Mouse (Mus musculus) gastrocnemius, adult 2 months (tissue): ENCODE measurements around the gene Ankrd65. TPM values are rescaled to one million over a fixed set of nuclear protein-coding genes. Genes with fewer than 3 reads are reported as not detected.
"Not testable (repeated sequence)": the region's sequence is repeated elsewhere in the genome, so short reads cannot be mapped to it uniquely, and the experiment has no call there.

Source experiments
- DNase-seq: peaks from one replicate; pipeline ENCODE4 v3.0.0; 2022
- H3K27ac ChIP-seq: fragments of 200-600 bp; 2 replicates; pipeline ENCODE4 v1.8.1; 2022; ENCODE audit warnings: mild to moderate bottlenecking
- H3K4me3 ChIP-seq: fragments of 200-600 bp; 2 replicates; pipeline ENCODE4 v1.8.1; 2022; ENCODE audit warnings: mild to moderate bottlenecking, moderate library complexity
- CTCF ChIP-seq: fragments of 200-600 bp; IDR thresholded peaks from 2 replicates; pipeline ENCODE4 v1.8.1; 2022; ENCODE audit warnings: antibody characterized with exemption, mild to moderate bottlenecking, moderate library complexity
- intact Hi-C: fragments of 180-260 bp; cut with DNase I; formaldehyde crosslinking; loops from one replicate; pipeline ENCODE4 v1.15.1; 2025
- long read RNA-seq, 2 experiments: library from polyadenylated mRNA; stranded (forward); transcript quantifications; one replicate each; pipeline ENCODE4 v2.0.0; 2021
- total RNA-seq, 2 experiments: library from RNA; stranded (reverse); gene quantifications; 2 replicates each; pipeline ENCODE4 v1.2.3; 2021

The Ankrd65 gene
- not detected for total RNA-seq
- long read RNA-seq, experiment 1, result 0 reads
- long read RNA-seq, experiment 2, result 0 reads

GRCm38 (mm10) chr4:155790021-155790489 lies at the start of gene Ankrd65:
Gene Ankrd65 (plus strand): TSS chr4:155790439.
- intact Hi-C loops, result no loop called here
- no peak for DNase-seq
- no peak within 1 kb of the TSS for H3K4me3 ChIP-seq
- no peak for TF ChIP-seq CTCF
- no peak within 1 kb of the TSS for H3K27ac ChIP-seq

- H3K27ac ChIP-seq, intact Hi-C loops, H3K4me3 ChIP-seq: not testable (repeated sequence)
- peak; percentile 13 for DNase-seq
These were observed 49.6 kb upstream of the Ankrd65 start for GRCm38 (mm10) chr4:155740681-155741080.

GRCm38 (mm10) chr4:155742684-155743083 lies 47.6 kb upstream of the Ankrd65 start:
- intact Hi-C loops, result no loop called here
- DNase-seq, result no peak
- Histone ChIP-seq H3K27ac (no peak overlapping the region), H3K4me3 (no peak overlapping the region)
- no peak for TF ChIP-seq CTCF

- intact Hi-C loops, result no loop called here
- DNase-seq, result no peak
- no peak for TF ChIP-seq CTCF
- H3K4me3 ChIP-seq, result no peak overlapping the region
- no peak overlapping the region for H3K27ac ChIP-seq
These were observed 45.8 kb upstream of the Ankrd65 start for GRCm38 (mm10) chr4:155744474-155744873.

GRCm38 (mm10) chr4:155745136-155745535 lies 45.1 kb upstream of the Ankrd65 start:
- no peak for TF ChIP-seq CTCF
- H3K4me3 ChIP-seq, result no peak overlapping the region
- no peak for DNase-seq
- H3K27ac ChIP-seq, result no peak overlapping the region
- intact Hi-C loops, result no loop called here

GRCm38 (mm10) chr4:155746036-155746548 lies 44.1 kb upstream of the Ankrd65 start:
- H3K27ac ChIP-seq, result no peak overlapping the region
- intact Hi-C loops, result no loop called here
- no peak for DNase-seq
- no peak overlapping the region for H3K4me3 ChIP-seq
- TF ChIP-seq CTCF, result no peak

GRCm38 (mm10) chr4:155746575-155747490 lies 43.4 kb upstream of the Ankrd65 start:
- no peak for TF ChIP-seq CTCF
- Histone ChIP-seq H3K27ac (no peak overlapping the region), H3K4me3 (no peak overlapping the region)
- intact Hi-C loops, result no loop called here
- DNase-seq, result no peak

- peak overlapping the region; percentile 51; the same call in 1 of the 2 replicates for H3K27ac ChIP-seq
- no peak for TF ChIP-seq CTCF
- intact Hi-C loops, result no loop called here
- peak; percentile 58 for DNase-seq
- no peak overlapping the region; the same call in 1 of the 2 replicates for H3K4me3 ChIP-seq
These were observed 33.2 kb upstream of the Ankrd65 start for GRCm38 (mm10) chr4:155757011-155757410.

- Histone ChIP-seq H3K4me3 (peak overlapping the region; percentile 85), H3K27ac (peak overlapping the region; percentile 94)
- TF ChIP-seq CTCF, result peak; percentile 39; the same call in 1 of the 2 replicates
- intact Hi-C loops, result no loop called here
- DNase-seq, result peak; percentile 28
These were observed 30.2 kb upstream of the Ankrd65 start for GRCm38 (mm10) chr4:155759862-155760612.

GRCm38 (mm10) chr4:155760613-155761355 lies 29.5 kb upstream of the Ankrd65 start, which contains the start of gene Atad3a:
Gene Atad3a (minus strand): TSS chr4:155761093.
- Histone ChIP-seq H3K4me3 (peak within 1 kb of the TSS; percentile 85), H3K27ac (peak within 1 kb of the TSS; percentile 94)
- no peak for TF ChIP-seq CTCF
- DNase-seq, result peak; percentile 98
- intact Hi-C loops, result no loop called here

- TF ChIP-seq CTCF, result no peak
- Histone ChIP-seq H3K4me3 (peak overlapping the region; percentile 85), H3K27ac (peak overlapping the region; percentile 94)
- intact Hi-C loops, result no loop called here
- DNase-seq, result peak; percentile 50
These were observed 28.7 kb upstream of the Ankrd65 start for GRCm38 (mm10) chr4:155761356-155762099.
